14 mouse cellular contexts compared by ENCODE assay signal in genomic region chr19:12824549-12824948, GRCm38 (mm10). TPM values are rescaled to one million over a fixed set of nuclear protein-coding genes. Genes with fewer than 3 reads are reported as not detected.
A peak's percentile ranks its signal among the peaks of the same experiment; 100 is the strongest.
DNase-seq lines count a peak whose midpoint lies in the region; ATAC-seq and TF ChIP-seq lines count a peak whose summit lies in the region.
"Had no signal": no experiment of that assay in that cellular context is flagged by ENCODE, and none has a peak within 500 bp of the region (broad histone marks: within the 10 kb centered on the region; RNA-seq: fewer than 3 reads in every experiment).

No protein-coding gene starts in this region.

- 73% methylated on average over 4 of the region's 4 CpGs for WGBS in lung, postnatal 0 days

- no peaks in the 10 kb centered on the region for H3K9me3 ChIP-seq in lung, postnatal 0 days (ENCODE audit: low read length)
- H3K9me3 ChIP-seq: heart, embryonic 12.5 days; hindbrain, embryonic 15.5 days had no signal

- no peaks in the 10 kb centered on the region for H3K36me3 ChIP-seq in lung, postnatal 0 days (ENCODE audit: insufficient read depth, low read length)
- H3K36me3 ChIP-seq: heart, embryonic 12.5 days; hindbrain, embryonic 15.5 days had no signal

- H3K4me2 ChIP-seq in lung, postnatal 0 days (replicated peaks; ENCODE audit: low read depth, low read length) = no peak overlapping the region
- H3K4me2 ChIP-seq: heart, embryonic 12.5 days; hindbrain, embryonic 15.5 days had no signal

- H3K9ac ChIP-seq in lung, postnatal 0 days (replicated peaks; ENCODE audit: low read depth) = no peak overlapping the region
- H3K9ac ChIP-seq: heart, embryonic 12.5 days; hindbrain, embryonic 15.5 days had no signal

- H3K27ac ChIP-seq in lung, postnatal 0 days (ENCODE audit: low read length) = no peak overlapping the region
- H3K27ac ChIP-seq: hindbrain, embryonic 15.5 days had no signal

- no peak for ATAC-seq in CD4-positive, CD25-positive, alpha-beta regulatory T cell, adult 4 months
- ATAC-seq in lung, postnatal 0 days = no peak
- ATAC-seq in hematopoietic stem cell, adult 5-6 weeks (replicated peaks in 1 of 2; ENCODE audit: insufficient read depth in 1 of 2, low FRiP score in 2 of 2, low TSS enrichment in 1 of 2, low read depth in 1 of 2, poor library complexity in 2 of 2, severe bottlenecking in 2 of 2) = peak; percentile 53 to 71; a peak in 2 of 4 replicates
- no peak for ATAC-seq in megakaryocyte, adult 5-6 weeks (ENCODE audit: poor library complexity, severe bottlenecking)

- no peaks in the 10 kb centered on the region for H3K27me3 ChIP-seq in lung, postnatal 0 days (replicated peaks; ENCODE audit: insufficient read depth, low read length)
- H3K27me3 ChIP-seq: heart, embryonic 12.5 days; hindbrain, embryonic 15.5 days had no signal

- no peaks in the 10 kb centered on the region for H3K4me1 ChIP-seq in lung, postnatal 0 days (ENCODE audit: insufficient read depth, low read depth, low read length)
- H3K4me1 ChIP-seq: heart, embryonic 12.5 days; hindbrain, embryonic 15.5 days had no signal

- H3K4me3 ChIP-seq in lung, postnatal 0 days (ENCODE audit: low read depth, low read length) = no peak overlapping the region
- H3K4me3 ChIP-seq: heart, embryonic 12.5 days; hindbrain, embryonic 15.5 days; myocyte had no signal

- peak; percentile 45 for DNase-seq in CD4-positive, CD25-positive, alpha-beta regulatory T cell, adult 2 months (ENCODE audit: low read depth, low spot score)
- DNase-seq in lung, postnatal 0 days (ENCODE audit: low spot score) = no peak
- DNase-seq in lung, adult 18-20 months = no peak
- peak; percentile 40 for DNase-seq in thymus, postnatal 25 days
- no peak for DNase-seq in neural tube, embryonic 10.5 days (ENCODE audit: extremely low spot score, low spot score)
- DNase-seq: lung, postnatal 10 days had no signal

- no peak for TF ChIP-seq EP300 in lung, postnatal 0 days (IDR thresholded peaks at IDR 0.05)

- peak; percentile 42 for TF ChIP-seq CTCF in lung, postnatal 0 days (IDR thresholded peaks at IDR 0.05)

RNA-seq across cellular contexts. Expression of gene Gm5244, which starts 21.9 kb away (rescaled TPM):
- 1 to 10 TPM in 1 of 2 experiments, not detected in 1; 1.0 TPM for polyA plus RNA-seq in CD4-positive, CD25-positive, alpha-beta regulatory T cell, adult 4 months (2017; shearing (Covaris generic))
- not detected in 2 replicates for polyA plus RNA-seq in lung, postnatal 0 days (2015; fragmentation: Nextera tagmentation; extraction: Ambion mirVana)
- total RNA-seq in hematopoietic stem cell, adult 5-6 weeks (2017) = not detected in 2 replicates
- total RNA-seq in megakaryocyte, adult 5-6 weeks (2015) = not detected in 2 replicates
- not detected in 2 replicates for total RNA-seq in megakaryocyte, adult 5-6 weeks (2017)
- total RNA-seq: left cerebral cortex, postnatal 36 days had no signal
- polyA plus RNA-seq: brain, embryonic 14.5 days; heart, embryonic 12.5 days; hindbrain, embryonic 15.5 days; myocyte had no signal

RNA-seq across cellular contexts. Expression of gene Lpxn, which starts 28.6 kb away (rescaled TPM):
- 100 to 1,000 TPM; 220 to 255 TPM for polyA plus RNA-seq in CD4-positive, CD25-positive, alpha-beta regulatory T cell, adult 4 months (2017; shearing (Covaris generic))
- polyA plus RNA-seq in lung, postnatal 0 days (2015; fragmentation: Nextera tagmentation; extraction: Ambion mirVana) = 2.9 and 3.7 TPM in 2 replicates
- 4.4 and 5.2 TPM in 2 replicates for total RNA-seq in hematopoietic stem cell, adult 5-6 weeks (2017)
- total RNA-seq in megakaryocyte, adult 5-6 weeks (2015) = 29.7 and 33.0 TPM in 2 replicates
- total RNA-seq in megakaryocyte, adult 5-6 weeks (2017) = 26.4 and 27.2 TPM in 2 replicates

RNA-seq across cellular contexts. Expression of gene Zfp91, which starts 28.6 kb away (rescaled TPM):
- polyA plus RNA-seq in CD4-positive, CD25-positive, alpha-beta regulatory T cell, adult 4 months (2017; shearing (Covaris generic)) = 10 to 100 TPM; 21.2 to 22.9 TPM
- polyA plus RNA-seq in lung, postnatal 0 days (2015; fragmentation: Nextera tagmentation; extraction: Ambion mirVana) = 12.0 and 12.6 TPM in 2 replicates
- 112 and 128 TPM in 2 replicates for total RNA-seq in hematopoietic stem cell, adult 5-6 weeks (2017)
- total RNA-seq in megakaryocyte, adult 5-6 weeks (2015) = 56.9 and 61.3 TPM in 2 replicates
- total RNA-seq in megakaryocyte, adult 5-6 weeks (2017) = 72.9 and 88.1 TPM in 2 replicates

RNA-seq across cellular contexts. Expression of gene Olfr1444, which starts 32.5 kb away (rescaled TPM):
- under 1 TPM; 0.33 to 0.44 TPM for polyA plus RNA-seq in CD4-positive, CD25-positive, alpha-beta regulatory T cell, adult 4 months (2017; shearing (Covaris generic))
- polyA plus RNA-seq in lung, postnatal 0 days (2015; fragmentation: Nextera tagmentation; extraction: Ambion mirVana) = not detected in 2 replicates
- not detected in 2 replicates for total RNA-seq in hematopoietic stem cell, adult 5-6 weeks (2017)
- total RNA-seq in megakaryocyte, adult 5-6 weeks (2015) = 0.62 TPM in 1 of 2 replicates, not detected in the other
- total RNA-seq in megakaryocyte, adult 5-6 weeks (2017) = 0.44 TPM in 1 of 2 replicates, not detected in the other
- total RNA-seq: left cerebral cortex, postnatal 36 days had no signal
- polyA plus RNA-seq: brain, embryonic 14.5 days; heart, embryonic 12.5 days; hindbrain, embryonic 15.5 days; myocyte had no signal

RNA-seq across cellular contexts. Expression of gene Olfr1445, which starts 59.1 kb away (rescaled TPM):
- not detected for polyA plus RNA-seq in CD4-positive, CD25-positive, alpha-beta regulatory T cell, adult 4 months (2017; shearing (Covaris generic))
- polyA plus RNA-seq in lung, postnatal 0 days (2015; fragmentation: Nextera tagmentation; extraction: Ambion mirVana) = not detected in 2 replicates
- total RNA-seq in hematopoietic stem cell, adult 5-6 weeks (2017) = not detected in 2 replicates
- not detected in 2 replicates for total RNA-seq in megakaryocyte, adult 5-6 weeks (2015)
- total RNA-seq in megakaryocyte, adult 5-6 weeks (2017) = not detected in 2 replicates
- total RNA-seq: left cerebral cortex, postnatal 36 days had no signal
- polyA plus RNA-seq: brain, embryonic 14.5 days; heart, embryonic 12.5 days; hindbrain, embryonic 15.5 days; myocyte had no signal

Comparison
In these comparisons a context has a peak if more than half of its experiments do, and no peak if none do; other contexts are left out.
1. DNase-seq: peak in CD4-positive, CD25-positive, alpha-beta regulatory T cell, adult 2 months (single experiment) and thymus, postnatal 25 days (single experiment); none in lung, postnatal 0 days (single experiment), lung, adult 18-20 months (0 of 2) and neural tube, embryonic 10.5 days (single experiment).
2. ATAC-seq: peak in hematopoietic stem cell, adult 5-6 weeks (2 of 2); none in CD4-positive, CD25-positive, alpha-beta regulatory T cell, adult 4 months (single experiment), lung, postnatal 0 days (single experiment) and megakaryocyte, adult 5-6 weeks (single experiment).